Mouse (Mus musculus): ENCODE results near the gene Smagp. TPM values are rescaled to one million over a fixed set of nuclear protein-coding genes. Genes with fewer than 3 reads are reported as not detected.

The Smagp gene
- polyA plus RNA-seq, 1 experiment from 2014 or later = 3.6 TPM

DNA sequence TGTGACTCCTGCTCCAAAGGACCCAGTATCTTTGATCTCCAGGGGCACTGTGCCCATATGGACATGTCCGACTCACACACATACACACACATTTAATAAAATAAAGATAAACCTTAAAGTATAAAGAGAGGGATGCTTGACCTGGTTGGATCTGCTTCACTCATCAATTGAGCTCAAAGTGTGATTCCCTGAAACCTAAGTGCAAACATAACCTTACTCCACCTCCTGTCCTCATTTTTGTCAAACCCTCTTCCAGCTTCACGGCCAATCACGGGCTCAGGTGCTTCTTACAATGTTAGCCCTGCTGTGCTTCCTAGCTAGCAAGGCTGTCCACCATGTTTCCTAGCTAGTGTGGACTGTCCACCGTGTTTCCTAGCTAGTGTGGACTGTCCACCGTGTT is 18.5 kb upstream of the Smagp start:
- Histone ChIP-seq H3K36me3 (ENCODE audit: control insufficient read depth, insufficient read depth, low read length) (no peaks in the 10 kb centered on the region), H3K27me3 (ENCODE audit: control insufficient read depth, insufficient read depth, low read length) (no peaks in the 10 kb centered on the region), H3K4me3 (replicated peaks; ENCODE audit: low read depth, low read length) (no peak overlapping the region), H3K9ac (replicated peaks; ENCODE audit: low read length) (no peak overlapping the region), H3K27ac (replicated peaks; ENCODE audit: low read depth, low read length) (no peak overlapping the region), H3K9me3 (ENCODE audit: control insufficient read depth, low read length) (no peaks in the 10 kb centered on the region), H3K4me2 (ENCODE audit: low read length) (no peak overlapping the region), H3K4me1 (ENCODE audit: control insufficient read depth, insufficient read depth, low read length) (no peaks in the 10 kb centered on the region)
- ATAC-seq (ENCODE audit: low FRiP score, low TSS enrichment) (no peak), DNase-seq (no peak)
- WGBS = 84% methylated on average over 5 of the region's 5 CpGs

DNA sequence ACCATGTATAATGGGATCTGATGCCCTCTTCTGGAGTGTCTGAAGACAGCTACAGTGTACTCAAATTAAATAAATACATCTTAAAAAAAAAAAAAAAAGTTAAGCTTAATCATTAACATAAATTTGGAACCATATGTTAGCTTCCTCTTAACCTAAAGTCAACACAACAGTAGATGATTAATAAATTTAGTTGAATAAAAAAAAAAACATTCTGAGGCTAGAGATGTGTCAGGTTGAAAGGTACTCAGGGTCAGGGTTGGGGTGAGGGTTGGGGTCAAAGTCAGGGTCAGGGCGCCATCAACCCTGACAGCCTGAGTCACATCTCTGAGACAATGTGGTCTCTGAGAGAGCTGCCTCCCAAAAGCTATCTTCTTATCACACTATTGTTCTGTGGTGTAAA is 17.5 kb upstream of the Smagp start:
- ATAC-seq (ENCODE audit: low FRiP score, low TSS enrichment) (no peak), DNase-seq (no peak)
- Histone ChIP-seq H3K4me2 (ENCODE audit: low read length) (no peak overlapping the region), H3K4me1 (ENCODE audit: control insufficient read depth, insufficient read depth, low read length) (no peaks in the 10 kb centered on the region), H3K27me3 (ENCODE audit: control insufficient read depth, insufficient read depth, low read length) (no peaks in the 10 kb centered on the region), H3K9me3 (ENCODE audit: control insufficient read depth, low read length) (no peaks in the 10 kb centered on the region), H3K4me3 (replicated peaks; ENCODE audit: low read depth, low read length) (no peak overlapping the region), H3K27ac (replicated peaks; ENCODE audit: low read depth, low read length) (no peak overlapping the region), H3K36me3 (ENCODE audit: control insufficient read depth, insufficient read depth, low read length) (no peaks in the 10 kb centered on the region), H3K9ac (replicated peaks; ENCODE audit: low read length) (no peak overlapping the region)
- 91% methylated on average over 1 of the region's 1 CpGs for WGBS

DNA sequence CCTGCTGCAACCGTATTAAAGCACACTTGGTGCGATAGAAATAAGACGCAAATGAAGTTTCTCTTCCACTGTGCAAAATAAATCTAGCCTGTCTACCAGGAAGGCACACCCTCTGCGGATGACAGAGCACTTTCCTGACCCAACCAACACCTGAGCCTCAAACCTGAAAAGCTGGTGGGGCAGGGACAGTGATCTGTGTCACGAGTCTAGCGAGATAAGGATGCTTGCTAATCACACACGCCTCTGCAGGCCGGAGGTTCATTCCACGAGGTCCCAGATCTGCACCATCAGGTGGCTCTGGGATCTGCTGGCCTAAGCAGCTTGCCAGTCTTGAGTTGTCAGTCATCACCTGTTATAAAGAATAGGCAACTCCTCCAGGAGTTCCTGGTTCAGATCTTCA is 14.9 kb upstream of the Smagp start:
- ATAC-seq (ENCODE audit: low FRiP score, low TSS enrichment) = no peak

DNA sequence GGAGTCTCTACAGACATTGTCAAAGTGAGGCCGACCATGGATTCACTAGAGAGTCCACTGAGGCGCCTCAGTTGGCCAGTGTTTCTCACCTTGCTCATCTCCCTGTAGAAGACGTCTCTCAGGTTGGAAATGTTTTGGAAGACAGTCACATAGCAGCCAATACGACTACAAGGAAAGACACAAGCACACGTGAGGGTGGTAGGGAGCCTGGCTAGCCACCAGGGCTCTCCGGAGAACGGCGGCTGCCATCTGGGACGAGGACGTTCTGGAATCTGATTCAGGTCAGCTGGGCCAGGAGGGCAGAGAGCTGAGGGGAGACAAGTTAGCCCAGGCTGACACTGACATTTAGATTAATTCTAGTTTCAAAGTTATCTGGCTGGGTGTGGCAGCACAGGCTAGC is 13.4 kb upstream of the Smagp start:
- no peak for DNase-seq
- Histone ChIP-seq H3K27ac (replicated peaks; ENCODE audit: low read depth, low read length) (no peak overlapping the region), H3K4me3 (replicated peaks; ENCODE audit: low read depth, low read length) (no peak overlapping the region), H3K9ac (replicated peaks; ENCODE audit: low read length) (no peak overlapping the region), H3K4me2 (ENCODE audit: low read length) (no peak overlapping the region), H3K4me1 (ENCODE audit: control insufficient read depth, insufficient read depth, low read length) (no peaks in the 10 kb centered on the region), H3K36me3 (ENCODE audit: control insufficient read depth, insufficient read depth, low read length) (no peaks in the 10 kb centered on the region), H3K27me3 (ENCODE audit: control insufficient read depth, insufficient read depth, low read length) (no peaks in the 10 kb centered on the region), H3K9me3 (ENCODE audit: control insufficient read depth, low read length) (no peaks in the 10 kb centered on the region)
- WGBS = 86% methylated on average over 10 of the region's 10 CpGs
- ATAC-seq (ENCODE audit: low FRiP score, low TSS enrichment) = no peak

More for the DNA sequence above, 14.9 kb upstream of the Smagp start:
- H3K27ac ChIP-seq (replicated peaks; ENCODE audit: low read depth, low read length) = no peak overlapping the region
- H3K27me3 ChIP-seq (ENCODE audit: control insufficient read depth, insufficient read depth, low read length) = no peaks in the 10 kb centered on the region
- 89% methylated on average over 9 of the region's 9 CpGs for WGBS
- H3K36me3 ChIP-seq (ENCODE audit: control insufficient read depth, insufficient read depth, low read length) = no peaks in the 10 kb centered on the region
- no peak overlapping the region for H3K9ac ChIP-seq (replicated peaks; ENCODE audit: low read length)
- H3K4me1 ChIP-seq (ENCODE audit: control insufficient read depth, insufficient read depth, low read length) = no peaks in the 10 kb centered on the region
- H3K9me3 ChIP-seq (ENCODE audit: control insufficient read depth, low read length) = no peaks in the 10 kb centered on the region
- DNase-seq = no peak
- no peak overlapping the region for H3K4me2 ChIP-seq (ENCODE audit: low read length)
- H3K4me3 ChIP-seq (replicated peaks; ENCODE audit: low read depth, low read length) = no peak overlapping the region

DNA sequence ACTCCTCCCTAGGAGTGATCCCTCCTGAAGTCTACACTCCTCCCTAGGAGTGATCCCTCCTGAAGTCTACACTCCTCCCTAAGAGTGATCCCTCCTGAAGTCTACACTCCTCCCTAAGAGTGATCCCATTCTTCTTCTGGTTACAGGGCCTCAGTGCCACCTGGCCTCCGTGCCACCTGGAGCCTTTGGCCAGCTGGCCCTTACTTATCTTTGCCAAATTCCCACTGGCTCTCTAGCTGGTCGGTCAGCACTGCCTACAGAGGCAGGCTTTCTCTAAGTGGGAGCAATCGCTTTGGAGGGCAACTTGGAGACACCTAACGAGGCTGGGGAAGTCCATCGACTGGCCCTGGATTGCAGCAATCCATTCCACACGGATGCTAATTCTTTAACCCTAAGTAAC is 9.4 kb upstream of the Smagp start:
- H3K4me3 ChIP-seq (replicated peaks; ENCODE audit: low read depth, low read length) = no peak overlapping the region
- H3K4me1 ChIP-seq (ENCODE audit: control insufficient read depth, insufficient read depth, low read length) = no peaks in the 10 kb centered on the region
- H3K36me3 ChIP-seq (ENCODE audit: control insufficient read depth, insufficient read depth, low read length) = no peaks in the 10 kb centered on the region
- H3K27ac ChIP-seq (replicated peaks; ENCODE audit: low read depth, low read length) = no peak overlapping the region
- H3K9ac ChIP-seq (replicated peaks; ENCODE audit: low read length) = no peak overlapping the region
- no peak for DNase-seq
- H3K4me2 ChIP-seq (ENCODE audit: low read length) = no peak overlapping the region
- WGBS = 87% methylated on average over 6 of the region's 6 CpGs
- H3K9me3 ChIP-seq (ENCODE audit: control insufficient read depth, low read length) = no peaks in the 10 kb centered on the region
- no peaks in the 10 kb centered on the region for H3K27me3 ChIP-seq (ENCODE audit: control insufficient read depth, insufficient read depth, low read length)
- no peak for ATAC-seq (ENCODE audit: low FRiP score, low TSS enrichment)

DNA sequence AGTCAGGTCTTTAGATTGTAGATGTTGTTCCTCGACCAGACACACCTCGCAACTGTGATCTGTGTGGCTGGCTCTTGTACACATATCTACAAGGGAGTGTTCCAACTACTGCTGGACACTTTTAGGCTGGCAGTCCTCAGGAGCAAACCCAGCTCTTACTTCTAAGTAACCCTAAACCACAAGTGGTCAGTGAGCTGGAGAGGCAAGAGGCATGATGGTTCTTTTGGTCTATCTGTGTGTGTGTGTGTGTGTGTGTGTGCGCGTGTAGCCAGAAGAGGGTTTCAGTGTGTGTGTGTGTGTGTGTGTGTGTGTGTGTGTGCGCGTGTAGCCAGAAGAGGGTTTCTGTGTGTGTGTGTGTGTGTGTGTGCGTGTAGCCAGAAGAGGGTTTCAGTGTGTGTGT is 5.7 kb upstream of the Smagp start:
- no peak overlapping the region for H3K9ac ChIP-seq (replicated peaks; ENCODE audit: low read length)
- ATAC-seq (ENCODE audit: low FRiP score, low TSS enrichment) = no peak
- no peak overlapping the region for H3K27ac ChIP-seq (replicated peaks; ENCODE audit: low read depth, low read length)
- no peak overlapping the region for H3K4me2 ChIP-seq (ENCODE audit: low read length)
- no peak for DNase-seq
- H3K4me1 ChIP-seq (ENCODE audit: control insufficient read depth, insufficient read depth, low read length) = no peaks in the 10 kb centered on the region
- WGBS = 94% methylated on average over 7 of the region's 7 CpGs
- no peaks in the 10 kb centered on the region for H3K9me3 ChIP-seq (ENCODE audit: control insufficient read depth, low read length)
- peaks cover 13% of the 10 kb centered on the region for H3K27me3 ChIP-seq (ENCODE audit: control insufficient read depth, insufficient read depth, low read length)
- H3K36me3 ChIP-seq (ENCODE audit: control insufficient read depth, insufficient read depth, low read length) = no peaks in the 10 kb centered on the region
- H3K4me3 ChIP-seq (replicated peaks; ENCODE audit: low read depth, low read length) = no peak overlapping the region

DNA sequence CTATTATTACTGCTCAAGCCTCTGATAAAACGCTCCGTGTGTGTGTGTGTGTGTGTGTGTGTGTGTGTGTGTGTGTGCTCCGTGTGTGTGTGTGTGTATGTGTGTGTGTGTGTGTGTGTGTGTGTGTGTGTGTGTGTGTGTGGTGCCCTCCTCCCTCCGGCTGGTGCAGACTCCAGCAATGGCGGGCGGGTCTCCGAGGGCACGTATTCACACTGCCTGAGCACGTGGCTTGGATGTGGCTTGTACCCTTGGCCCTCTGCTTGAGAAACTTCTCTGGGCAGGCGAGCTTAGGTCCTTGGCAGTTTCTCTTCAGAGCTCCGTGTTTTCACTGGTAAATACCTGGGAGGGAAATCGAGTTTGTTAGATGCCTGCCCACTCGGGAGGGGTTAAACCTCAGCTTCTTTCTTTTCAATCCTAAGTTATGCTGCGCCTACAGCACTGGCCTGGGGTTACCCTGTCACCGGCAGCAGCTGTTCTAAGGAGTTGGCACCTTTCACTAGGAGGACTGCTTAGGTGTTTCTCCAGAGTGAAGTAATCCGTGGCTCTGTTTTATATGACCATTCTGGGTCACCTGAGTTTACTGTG is 4.6 kb upstream of the Smagp start:
- H3K9me3 ChIP-seq (ENCODE audit: control insufficient read depth, low read length) = no peaks in the 10 kb centered on the region
- H3K36me3 ChIP-seq (ENCODE audit: control insufficient read depth, insufficient read depth, low read length) = no peaks in the 10 kb centered on the region
- H3K27me3 ChIP-seq (ENCODE audit: control insufficient read depth, insufficient read depth, low read length) = peaks cover 25% of the 10 kb centered on the region
- 72% methylated on average over 16 of the region's 16 CpGs for WGBS
- ATAC-seq (ENCODE audit: low FRiP score, low TSS enrichment) (no peak), DNase-seq (no peak)
- peaks cover 9% of the 10 kb centered on the region; the same call in 1 of the 2 replicates for H3K4me1 ChIP-seq (ENCODE audit: control insufficient read depth, insufficient read depth, low read length)
- no peak overlapping the region for H3K27ac ChIP-seq (replicated peaks; ENCODE audit: low read depth, low read length)
- no peak overlapping the region for H3K9ac ChIP-seq (replicated peaks; ENCODE audit: low read length)
- no peak overlapping the region for H3K4me2 ChIP-seq (ENCODE audit: low read length)
- H3K4me3 ChIP-seq (replicated peaks; ENCODE audit: low read depth, low read length) = no peak overlapping the region

DNA sequence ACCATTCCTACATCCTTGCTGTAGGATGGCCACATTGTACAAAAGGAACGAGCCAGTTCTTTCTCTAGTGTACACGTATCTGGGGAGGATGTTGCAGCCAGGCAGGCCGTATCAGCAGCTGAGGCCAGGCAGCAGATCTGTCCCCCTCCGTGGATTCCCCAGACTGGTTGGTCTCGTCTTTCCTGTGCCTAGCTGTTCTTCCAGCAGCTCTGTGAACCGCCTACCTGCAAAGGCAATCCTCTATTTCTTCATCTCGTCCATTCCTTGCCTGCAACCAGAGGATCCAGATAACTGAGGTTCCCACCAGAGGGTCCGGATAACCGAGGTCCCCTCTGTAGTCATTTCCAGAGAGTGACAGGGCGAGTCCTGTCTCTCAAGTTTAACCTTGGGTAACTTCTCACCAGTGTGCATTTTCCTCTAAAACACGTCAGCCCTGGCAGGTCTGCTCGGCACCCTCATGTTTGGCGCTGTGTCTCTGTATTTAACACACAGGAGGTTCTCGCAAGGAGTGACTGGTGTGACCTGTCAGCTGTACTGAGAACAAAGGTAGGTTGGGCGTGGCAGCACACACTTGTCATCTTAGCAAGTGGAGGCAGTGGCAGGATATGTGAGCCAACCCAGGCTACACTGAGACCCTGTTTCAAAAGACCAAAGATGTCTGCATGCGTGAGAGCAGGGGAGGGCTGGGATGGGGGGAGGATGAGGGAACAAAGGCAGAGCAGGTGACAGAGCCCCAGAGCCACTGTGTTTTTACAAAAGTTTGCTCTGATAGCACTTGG is 3.4 kb upstream of the Smagp start:
- peaks cover 12% of the 10 kb centered on the region; the same call in 1 of the 2 replicates for H3K4me1 ChIP-seq (ENCODE audit: control insufficient read depth, insufficient read depth, low read length)
- no peak for ATAC-seq (ENCODE audit: low FRiP score, low TSS enrichment)
- H3K9ac ChIP-seq (replicated peaks; ENCODE audit: low read length) = no peak overlapping the region
- H3K27me3 ChIP-seq (ENCODE audit: control insufficient read depth, insufficient read depth, low read length) = peaks cover 36% of the 10 kb centered on the region
- H3K9me3 ChIP-seq (ENCODE audit: control insufficient read depth, low read length) = no peaks in the 10 kb centered on the region
- no peaks in the 10 kb centered on the region for H3K36me3 ChIP-seq (ENCODE audit: control insufficient read depth, insufficient read depth, low read length)
- H3K4me3 ChIP-seq (replicated peaks; ENCODE audit: low read depth, low read length) = no peak overlapping the region
- H3K4me2 ChIP-seq (ENCODE audit: low read length) = no peak overlapping the region
- no peak for DNase-seq
- H3K27ac ChIP-seq (replicated peaks; ENCODE audit: low read depth, low read length) = no peak overlapping the region
- WGBS = 75% methylated on average over 16 of the region's 16 CpGs

DNA sequence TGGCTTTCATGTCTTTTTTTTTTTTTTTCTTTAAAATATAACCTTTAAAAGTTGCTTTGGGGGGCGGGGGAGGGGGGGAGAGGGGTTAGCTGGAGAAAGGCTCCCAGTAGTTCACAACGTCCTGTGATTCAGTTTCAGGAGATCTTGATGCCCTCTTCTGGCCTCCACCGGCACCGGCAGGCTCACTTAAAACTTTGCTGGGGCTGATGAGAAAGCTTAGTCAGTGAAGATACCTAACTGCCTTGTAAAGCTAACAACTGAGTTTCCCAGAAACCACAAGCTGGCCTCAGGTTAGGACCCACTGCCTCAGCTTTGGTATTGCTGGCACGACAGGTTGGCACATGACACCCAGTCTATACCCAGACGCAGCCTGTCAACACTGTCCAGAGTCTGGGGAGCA is 921 bp upstream of the Smagp start:
- H3K9ac ChIP-seq (replicated peaks; ENCODE audit: low read length) = no peak overlapping the region
- no peak overlapping the region for H3K4me2 ChIP-seq (ENCODE audit: low read length)
- peaks cover 12% of the 10 kb centered on the region; the same call in 1 of the 2 replicates for H3K4me1 ChIP-seq (ENCODE audit: control insufficient read depth, insufficient read depth, low read length)
- H3K4me3 ChIP-seq (replicated peaks; ENCODE audit: low read depth, low read length) = no peak overlapping the region
- no peak overlapping the region for H3K27ac ChIP-seq (replicated peaks; ENCODE audit: low read depth, low read length)
- no peaks in the 10 kb centered on the region for H3K36me3 ChIP-seq (ENCODE audit: control insufficient read depth, insufficient read depth, low read length)
- DNase-seq = no peak
- 21% methylated on average over 6 of the region's 6 CpGs for WGBS
- peaks cover 53% of the 10 kb centered on the region for H3K27me3 ChIP-seq (ENCODE audit: control insufficient read depth, insufficient read depth, low read length)
- no peaks in the 10 kb centered on the region for H3K9me3 ChIP-seq (ENCODE audit: control insufficient read depth, low read length)
- ATAC-seq (ENCODE audit: low FRiP score, low TSS enrichment) = no peak

Measured in midbrain, embryonic 14.5 days (tissue).